Mouse (Mus musculus): ENCODE measurements around the gene Mrps7. TPM values are rescaled to one million over a fixed set of nuclear protein-coding genes. Genes with fewer than 3 reads are reported as not detected.

The Mrps7 gene
- polyA plus RNA-seq, 1 experiment, result 39.5 TPM

DNA sequence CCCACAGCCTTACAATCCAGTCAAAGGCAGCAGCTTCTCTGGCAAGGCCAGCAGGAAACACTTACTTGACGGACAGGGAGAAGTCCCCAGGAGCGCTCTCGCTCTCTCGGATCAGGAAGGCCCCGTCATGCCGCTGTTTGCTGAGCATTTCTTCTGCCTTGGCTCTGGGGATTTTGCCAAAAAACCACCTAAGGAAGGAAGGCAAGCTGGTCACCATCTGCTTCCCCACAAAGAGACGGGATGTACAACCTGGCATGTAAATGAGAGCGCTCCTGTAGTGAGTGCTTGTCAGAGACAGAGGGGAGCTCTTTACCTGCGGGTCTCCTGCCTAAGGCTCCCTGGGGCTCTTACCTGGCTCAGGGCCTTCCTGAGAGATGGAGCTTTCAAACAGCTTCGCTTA is 46.0 kb downstream of the Mrps7 start:
- DNase-seq (ENCODE audit: low spot score), result no peak

DNA sequence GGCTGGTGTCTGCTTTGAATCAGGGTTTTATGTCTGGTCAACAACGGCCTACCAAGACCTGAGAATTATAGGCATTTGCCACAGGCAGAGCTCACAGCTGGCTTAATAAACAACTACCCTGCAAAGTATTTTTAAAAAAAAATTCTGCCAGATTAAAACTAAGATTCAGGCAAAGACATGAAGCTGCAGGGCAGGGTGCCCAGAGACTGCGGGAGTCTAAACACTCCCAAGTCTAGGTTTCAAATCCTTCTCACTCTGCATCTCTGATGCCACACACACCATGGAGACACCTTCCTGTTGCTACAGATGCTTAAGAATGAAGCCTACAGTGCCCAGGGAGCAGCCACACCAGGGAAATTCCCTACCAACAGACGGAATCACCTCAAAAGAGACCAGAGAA is 48.0 kb downstream of the Mrps7 start:
- no peak for DNase-seq (ENCODE audit: low spot score)

DNA sequence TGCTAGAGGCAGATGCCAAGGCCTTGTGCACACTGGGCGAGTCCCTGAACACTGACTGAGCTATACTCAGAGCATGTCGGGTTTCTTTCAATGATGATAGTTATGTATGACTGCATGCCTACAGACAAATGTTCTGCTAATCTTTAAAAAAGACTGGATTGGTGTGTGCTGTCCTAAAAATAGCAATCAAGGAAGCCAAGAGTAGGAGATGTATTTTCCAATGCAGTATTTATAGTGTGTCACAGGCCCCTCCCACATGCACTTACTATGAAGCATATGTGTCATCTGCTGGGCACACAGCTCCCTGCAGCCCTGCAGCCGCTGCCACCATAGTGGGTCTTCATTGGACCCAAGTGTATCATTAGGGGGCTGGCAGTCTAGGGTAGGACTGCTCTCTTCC is 49.5 kb downstream of the Mrps7 start:
- DNase-seq (ENCODE audit: low spot score), result no peak

DNA sequence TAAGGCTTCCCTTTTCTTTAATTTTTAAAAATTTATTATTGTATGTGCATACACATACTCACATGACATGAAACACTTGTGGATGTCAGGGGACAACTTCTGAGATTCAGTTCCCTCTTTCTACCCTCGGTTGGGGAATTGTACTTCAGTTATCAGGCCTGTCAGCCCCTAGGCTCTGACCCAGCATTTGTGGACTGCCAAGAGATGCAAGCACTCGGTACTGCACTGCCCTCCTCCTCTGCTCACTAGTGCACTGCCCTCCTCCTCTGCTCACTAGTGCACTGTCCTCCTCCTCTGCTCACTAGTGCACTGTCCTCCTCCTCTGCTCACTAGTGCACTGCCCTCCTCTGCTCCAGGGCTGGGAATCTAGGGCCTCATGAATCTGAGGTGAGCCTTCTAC is 50.4 kb downstream of the Mrps7 start:
- DNase-seq (ENCODE audit: low spot score), result no peak

Other genes with a start within 250 kb of the Mrps7 start
- 28.4 and 30.5 TPM in 2 replicates for gene Hid1, start 236.2 kb upstream of the Mrps7 start, polyA plus RNA-seq (2012; rRNA removed)
- 10.8 and 11.9 TPM in 2 replicates for gene Cdr2l, start 222.0 kb upstream of the Mrps7 start, polyA plus RNA-seq (2012; rRNA removed)
- 89.3 and 89.6 TPM in 2 replicates for gene Mrpl58, start 200.2 kb upstream of the Mrps7 start, polyA plus RNA-seq (2012; rRNA removed)
- 561 and 600 TPM in 2 replicates for gene Atp5h, start 184.0 kb upstream of the Mrps7 start, polyA plus RNA-seq (2012; rRNA removed)
- gene Kctd2, start 183.8 kb upstream of the Mrps7 start, polyA plus RNA-seq (2012; rRNA removed), result 35.6 TPM in 2 replicates
- 0.04 and 0.09 TPM in 2 replicates for gene Trim80, start 163.4 kb upstream of the Mrps7 start, polyA plus RNA-seq (2012; rRNA removed)
- 0.83 and 1.1 TPM in 2 replicates for gene Slc16a5, start 141.5 kb upstream of the Mrps7 start, polyA plus RNA-seq (2012; rRNA removed)
- gene Armc7, start 128.3 kb upstream of the Mrps7 start, polyA plus RNA-seq (2012; rRNA removed), result 6.9 and 7.0 TPM in 2 replicates
- 70.9 and 80.1 TPM in 2 replicates for gene Nt5c, start 112.1 kb upstream of the Mrps7 start, polyA plus RNA-seq (2012; rRNA removed)
- gene Jpt1, start 89.5 kb upstream of the Mrps7 start, polyA plus RNA-seq (2012; rRNA removed), result 89.2 and 102 TPM in 2 replicates
- 274 and 303 TPM in 2 replicates for gene Sumo2, start 67.6 kb upstream of the Mrps7 start, polyA plus RNA-seq (2012; rRNA removed)
- gene Nup85, start 39.5 kb upstream of the Mrps7 start, polyA plus RNA-seq (2012; rRNA removed), result 54.2 and 77.1 TPM in 2 replicates
- 25.4 and 27.3 TPM in 2 replicates for gene Gga3, start 126 bp downstream of the Mrps7 start, polyA plus RNA-seq (2012; rRNA removed)
- 79.9 and 89.7 TPM in 2 replicates for gene Mif4gd, start 9.0 kb downstream of the Mrps7 start, polyA plus RNA-seq (2012; rRNA removed)
- gene Slc25a19, start 24.4 kb downstream of the Mrps7 start, polyA plus RNA-seq (2012; rRNA removed), result 30.0 and 31.7 TPM in 2 replicates
- gene Grb2, start 104.7 kb downstream of the Mrps7 start, polyA plus RNA-seq (2012; rRNA removed), result 57.2 and 62.8 TPM in 2 replicates
- 20.8 and 25.9 TPM in 2 replicates for gene Tmem94, start 161.5 kb downstream of the Mrps7 start, polyA plus RNA-seq (2012; rRNA removed)
- 20.6 and 25.2 TPM in 2 replicates for gene Caskin2, start 209.7 kb downstream of the Mrps7 start, polyA plus RNA-seq (2012; rRNA removed)
- gene Tsen54, start 210.8 kb downstream of the Mrps7 start, polyA plus RNA-seq (2012; rRNA removed), result 18.7 and 21.4 TPM in 2 replicates
- 42.4 and 54.0 TPM in 2 replicates for gene Llgl2, start 220.1 kb downstream of the Mrps7 start, polyA plus RNA-seq (2012; rRNA removed)